Mouse (Mus musculus) liver, adult 2 months (tissue): ENCODE results near the gene Olfr810.

Experiments used
- CTCF ChIP-seq: fragments of 200-500 bp; IDR thresholded peaks from 2 replicates; pipeline ENCODE4 v1.5.1; 2011; ENCODE audit warnings: low read depth, low read length, control low read depth
- POLR2A ChIP-seq: fragments of 200-500 bp; IDR thresholded peaks from 2 replicates; pipeline ENCODE4 v1.6.1; 2011; ENCODE audit warnings: low read length, control low read depth; ENCODE audit not compliant: insufficient read depth; ENCODE audit errors: extremely low read depth

DNA sequence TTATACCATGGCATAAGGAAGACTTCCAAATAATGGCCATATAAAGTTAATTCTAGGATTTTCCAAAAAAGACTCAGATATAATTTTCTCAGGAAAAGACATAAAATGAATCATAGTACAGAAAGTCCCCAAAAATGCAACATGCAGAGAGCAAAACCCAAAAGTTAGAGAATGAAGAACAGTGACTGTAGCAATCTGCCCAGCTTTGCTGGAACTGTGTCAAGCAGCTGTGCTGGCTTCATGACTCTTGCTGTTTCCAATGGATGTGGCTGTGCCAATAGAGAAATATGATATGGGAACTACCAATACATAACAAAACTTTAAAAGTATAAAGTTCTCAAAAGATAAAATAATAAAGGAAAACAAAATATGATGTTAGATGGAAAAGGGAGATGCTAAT is 16.6 kb downstream of the Olfr810 start:
- TF ChIP-seq CTCF (no peak), POLR2A (no peak)
